Mouse (Mus musculus) stomach, embryonic 16.5 days (tissue): Measurements from ENCODE around the gene Trap1. TPM values are rescaled to one million over a fixed set of nuclear protein-coding genes. Genes with fewer than 3 reads are reported as not detected.
"Not testable (repeated sequence)": the region's sequence is repeated elsewhere in the genome, so short reads cannot be mapped to it uniquely, and the experiment has no call there.

Experiments used
- ATAC-seq: fragments of 200-750 bp; cut with Nextera tagmentation; 2 replicates; pipeline ENCODE4 v1.8.0; 2017; ENCODE audit warnings: moderate number of reproducible peaks, moderate TSS enrichment; ENCODE audit not compliant: insufficient read depth, low FRiP score
- H3K27ac ChIP-seq: fragments of 300-500 bp; sonication (generic); 2 replicates; pipeline ENCODE4 v1.5.1; 2014; ENCODE audit warnings: low read length
- H3K27me3 ChIP-seq: fragments of 300-500 bp; sonication (generic); 2 replicates; pipeline ENCODE4 v1.6.1; 2014; ENCODE audit warnings: low read length, control low read depth, mixed read lengths; ENCODE audit not compliant: control insufficient read depth, insufficient read depth
- H3K36me3 ChIP-seq: fragments of 300-500 bp; sonication (generic); 2 replicates; pipeline ENCODE4 v1.6.1; 2014; ENCODE audit warnings: low read length; ENCODE audit not compliant: control insufficient read depth, insufficient read depth
- H3K4me1 ChIP-seq: fragments of 300-500 bp; sonication (generic); 2 replicates; pipeline ENCODE4 v1.6.1; 2014; ENCODE audit warnings: low read length, control low read depth, mixed read lengths; ENCODE audit not compliant: control insufficient read depth, insufficient read depth
- H3K4me2 ChIP-seq: fragments of 300-500 bp; sonication (generic); 2 replicates; pipeline ENCODE4 v1.6.1; 2014; ENCODE audit warnings: low read depth, low read length, mixed read lengths
- H3K4me3 ChIP-seq: fragments of 300-500 bp; sonication (generic); replicated peaks from 2 replicates; pipeline ENCODE4 v1.5.1; 2014; ENCODE audit warnings: mild to moderate bottlenecking, low read length
- H3K9ac ChIP-seq: fragments of 300-500 bp; sonication (generic); 2 replicates; pipeline ENCODE4 v1.6.1; 2014; ENCODE audit warnings: low read length
- H3K9me3 ChIP-seq: fragments of 300-500 bp; sonication (generic); replicated peaks from 2 replicates; pipeline ENCODE4 v1.6.1; 2016; ENCODE audit warnings: low read length, control low read depth; ENCODE audit not compliant: control insufficient read depth
- WGBS: fragments of 180-500 bp; shearing (Covaris S2); extraction: QIAGEN DNeasy Blood & Tissue Kit; methylation state at CpG from one replicate; pipeline ENCODE4 v1.1.7; 2014; 5-methylcytosine and 5-hydroxymethylcytosine counted together
- polyA plus RNA-seq: library from polyadenylated mRNA; unstranded; fragments of >200 nt; fragmentation: Nextera tagmentation; extraction: Ambion mirVana; gene quantifications from 2 replicates; pipeline ENCODE4 v1.2.1, GENCODE M21; 2015

The Trap1 gene
- polyA plus RNA-seq, 1 experiment from 2014 or later: 92.2 TPM

DNA sequence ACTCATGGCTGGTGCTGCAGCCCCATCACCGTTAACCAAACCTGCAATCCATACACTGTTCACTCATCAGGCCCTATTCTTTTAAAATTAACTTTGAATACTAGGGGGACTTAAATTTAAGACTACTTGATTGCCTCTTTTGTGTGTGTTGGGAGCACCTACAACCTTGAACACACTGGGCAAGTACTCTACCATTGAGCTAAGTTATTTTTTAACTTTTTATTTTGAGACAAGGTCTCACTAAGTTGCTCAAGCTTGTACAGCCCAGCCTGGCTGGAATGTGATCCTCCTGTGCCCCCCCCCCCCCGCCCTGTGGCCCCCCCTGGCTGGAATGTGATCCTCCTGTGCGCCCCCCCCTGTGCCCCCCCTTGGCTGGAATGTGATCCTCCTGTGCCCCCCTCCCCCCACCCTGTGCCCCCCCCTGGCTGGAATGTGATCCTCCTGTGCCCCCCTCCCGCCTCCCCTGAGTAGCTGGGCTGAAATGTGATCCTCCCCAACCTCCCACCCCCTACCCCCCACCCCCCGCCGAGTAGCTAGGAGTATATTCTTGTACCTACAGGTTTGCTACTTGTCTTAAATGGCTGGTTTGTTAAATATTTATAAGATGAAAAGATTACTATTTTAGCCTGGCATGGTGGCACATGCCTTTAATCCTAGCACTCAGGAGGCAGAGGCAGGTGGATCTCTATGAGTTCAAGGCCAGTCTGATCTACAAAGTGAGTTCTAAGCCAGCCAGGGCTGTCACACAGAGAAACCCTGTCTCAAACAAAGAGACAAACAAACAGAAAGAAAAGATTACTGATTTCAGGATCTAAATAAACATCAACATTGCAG, 46.0 kb downstream of the Trap1 start:
- 60% methylated on average over 5 of the region's 6 CpGs for WGBS

DNA sequence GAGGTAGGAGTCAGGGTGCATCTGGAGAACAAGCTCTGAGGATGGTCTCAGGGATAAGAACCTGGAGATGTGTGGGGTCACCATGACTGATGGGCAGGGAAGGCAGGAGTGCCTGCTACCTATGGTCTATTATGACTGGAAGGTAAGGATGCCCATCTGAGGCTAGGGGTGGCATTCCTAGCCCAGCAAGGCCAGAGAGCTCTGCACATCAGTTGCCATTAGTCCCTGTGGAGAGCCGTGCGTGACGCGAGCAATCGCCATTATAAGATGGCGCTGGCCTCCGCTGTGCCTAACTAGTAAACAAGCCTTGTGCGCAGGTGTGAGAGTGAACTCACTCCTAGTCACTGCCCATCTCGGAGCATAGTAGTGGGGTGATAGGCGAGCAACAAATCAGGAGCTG, 47.1 kb downstream of the Trap1 start:
- Histone ChIP-seq H3K4me1 (no peaks in the 10 kb centered on the region; the same call in 1 of the 2 replicates), H3K36me3 (no peaks in the 10 kb centered on the region), H3K4me3 (no peak overlapping the region), H3K27ac (no peak overlapping the region), H3K4me2 (no peak overlapping the region), H3K9ac (no peak overlapping the region), H3K9me3 (no peaks in the 10 kb centered on the region), H3K27me3 (no peaks in the 10 kb centered on the region)
- no peak for ATAC-seq
- WGBS: 97% methylated on average over 10 of the region's 10 CpGs

More for the DNA sequence above, 46.0 kb downstream of the Trap1 start:
- H3K36me3 ChIP-seq: no peaks in the 10 kb centered on the region
- no peak overlapping the region for H3K27ac ChIP-seq
- H3K27me3 ChIP-seq: no peaks in the 10 kb centered on the region
- H3K9ac ChIP-seq: no peak overlapping the region
- no peaks in the 10 kb centered on the region for H3K9me3 ChIP-seq
- ATAC-seq: no peak
- no peak overlapping the region for H3K4me3 ChIP-seq
- H3K4me2 ChIP-seq: no peak overlapping the region
- no peaks in the 10 kb centered on the region; the same call in 1 of the 2 replicates for H3K4me1 ChIP-seq

DNA sequence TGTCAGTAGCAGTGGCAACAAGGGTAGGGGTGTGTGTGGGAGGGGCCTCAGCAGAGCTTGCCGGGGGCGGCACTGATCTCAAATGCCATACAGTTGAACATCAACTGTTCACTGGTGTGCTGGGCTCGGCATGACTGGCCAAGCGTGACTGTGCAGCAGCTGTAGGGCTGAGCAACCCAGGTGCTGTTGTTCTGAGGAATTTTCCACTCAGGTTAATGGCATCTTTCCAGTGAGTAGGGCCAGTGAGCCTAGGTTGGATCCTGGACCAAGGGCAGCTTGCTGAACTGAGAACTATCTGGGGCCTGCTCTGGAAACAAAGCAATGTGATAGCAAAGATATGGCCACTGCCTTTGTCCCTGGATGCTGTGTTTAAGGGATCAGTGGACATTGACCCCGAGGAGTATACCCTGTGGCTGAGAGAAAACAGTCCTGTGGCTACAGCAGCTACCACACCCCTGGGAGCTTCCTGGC, 48.2 kb downstream of the Trap1 start:
- 73% methylated on average over 5 of the region's 5 CpGs for WGBS
- H3K36me3 ChIP-seq: no peaks in the 10 kb centered on the region
- H3K9me3 ChIP-seq: no peaks in the 10 kb centered on the region
- H3K4me3 ChIP-seq: no peak overlapping the region
- no peaks in the 10 kb centered on the region for H3K27me3 ChIP-seq
- H3K4me1 ChIP-seq: no peaks in the 10 kb centered on the region; the same call in 1 of the 2 replicates
- no peak overlapping the region for H3K4me2 ChIP-seq
- H3K9ac ChIP-seq: no peak overlapping the region
- ATAC-seq: no peak
- no peak overlapping the region for H3K27ac ChIP-seq

DNA sequence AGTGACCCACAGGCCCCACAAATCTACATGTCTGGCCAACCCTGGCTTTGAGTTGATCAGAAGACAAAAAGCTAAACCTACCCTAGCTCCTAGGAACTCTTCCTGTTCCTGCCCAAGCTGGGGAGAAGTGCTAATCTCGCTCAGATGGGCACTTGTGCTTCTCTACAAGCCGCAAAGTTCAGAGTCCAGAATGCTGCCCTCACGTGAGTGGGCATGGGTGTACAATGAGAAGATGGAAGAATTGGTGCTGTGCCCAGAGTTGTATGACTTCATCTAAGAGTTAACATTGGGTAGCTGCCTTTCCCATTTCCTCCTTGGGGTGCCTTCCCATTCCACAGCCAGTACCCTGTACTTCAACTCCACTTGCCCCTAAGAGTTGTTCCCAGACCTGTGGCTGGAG, 50.4 kb downstream of the Trap1 start:
- WGBS: 78% methylated on average over 3 of the region's 3 CpGs
- Histone ChIP-seq H3K9me3 (no peaks in the 10 kb centered on the region), H3K4me3 (no peak overlapping the region), H3K36me3 (no peaks in the 10 kb centered on the region), H3K27me3 (no peaks in the 10 kb centered on the region), H3K9ac (no peak overlapping the region), H3K4me1 (no peaks in the 10 kb centered on the region; the same call in 1 of the 2 replicates), H3K4me2 (no peak overlapping the region), H3K27ac (no peak overlapping the region)
- ATAC-seq: no peak

DNA sequence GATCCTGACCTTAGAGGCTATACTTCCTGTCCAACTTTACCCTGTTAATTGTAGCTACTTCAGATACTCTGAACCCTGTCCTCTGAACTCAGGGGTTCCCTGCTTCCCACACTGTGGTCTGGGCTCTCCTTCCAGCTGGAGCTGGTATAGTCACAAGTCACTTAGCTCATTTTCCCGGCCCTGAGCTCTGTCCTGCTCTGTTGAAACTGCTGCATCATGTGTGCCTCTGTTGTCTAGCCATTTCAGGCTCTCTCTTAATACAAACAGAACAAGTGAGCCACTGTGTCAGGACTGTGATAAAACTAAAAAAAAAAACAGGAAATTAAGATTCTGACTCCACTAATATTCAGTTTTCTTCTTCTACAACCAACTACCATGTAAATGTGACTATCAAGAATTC, 51.0 kb downstream of the Trap1 start:
- Histone ChIP-seq H3K9me3 (no peaks in the 10 kb centered on the region), H3K4me3 (no peak overlapping the region), H3K4me2 (no peak overlapping the region), H3K27ac (no peak overlapping the region), H3K27me3 (no peaks in the 10 kb centered on the region), H3K4me1 (no peaks in the 10 kb centered on the region; the same call in 1 of the 2 replicates), H3K9ac (no peak overlapping the region), H3K36me3 (no peaks in the 10 kb centered on the region)
- WGBS: 50% methylated on average over 1 of the region's 1 CpGs
- ATAC-seq: no peak

DNA sequence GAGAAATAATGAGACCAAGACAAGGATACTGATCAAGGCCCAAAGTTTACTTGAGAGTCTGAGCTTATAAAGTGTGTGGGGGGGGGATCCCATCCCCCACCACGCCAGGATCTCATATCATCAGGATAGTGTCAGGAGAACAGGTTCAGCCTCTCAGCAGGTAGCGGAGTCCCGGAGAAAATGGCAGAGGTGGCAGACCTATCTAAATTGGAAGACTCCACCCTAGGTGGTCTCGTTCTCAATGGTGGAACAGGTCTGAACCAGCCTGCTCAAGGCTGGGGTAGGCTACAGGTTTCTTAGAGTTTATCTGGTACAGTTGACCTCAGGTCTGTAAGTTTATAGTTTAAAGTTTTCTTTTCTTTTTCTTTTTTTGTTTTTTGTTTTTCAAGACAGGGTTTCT, 54.9 kb downstream of the Trap1 start:
- H3K27ac ChIP-seq: no peak overlapping the region
- whole genome bisulfite sequencing: 75% methylated on average over 4 of the region's 4 CpGs
- ATAC-seq: no peak
- no peak overlapping the region for H3K9ac ChIP-seq
- H3K4me3 ChIP-seq: no peak overlapping the region
- no peaks in the 10 kb centered on the region for H3K36me3 ChIP-seq
- no peaks in the 10 kb centered on the region for H3K27me3 ChIP-seq
- H3K9me3 ChIP-seq: no peaks in the 10 kb centered on the region
- no peak overlapping the region for H3K4me2 ChIP-seq
- no peaks in the 10 kb centered on the region for H3K4me1 ChIP-seq

DNA sequence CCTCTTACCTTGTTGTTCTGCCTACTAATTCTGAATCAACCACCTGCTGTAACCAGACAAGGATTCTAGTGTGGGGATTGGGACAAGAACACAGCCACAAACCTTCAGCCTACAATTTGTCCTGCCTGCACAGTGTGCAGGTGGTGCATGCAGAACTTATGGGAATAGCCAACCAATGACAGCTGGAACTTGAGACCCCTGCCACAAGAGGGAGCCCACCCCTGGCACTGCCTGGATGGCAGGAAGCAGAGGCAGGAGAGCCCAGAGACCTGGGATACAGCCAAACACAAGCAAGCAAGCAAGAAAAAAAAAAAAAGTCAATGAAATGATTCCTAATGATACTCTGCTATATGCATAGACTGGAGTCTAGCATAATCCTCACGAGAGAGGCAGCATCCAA, 56.4 kb downstream of the Trap1 start:
- Histone ChIP-seq H3K27me3 (no peaks in the 10 kb centered on the region), H3K4me3 (no peak overlapping the region), H3K9me3 (no peaks in the 10 kb centered on the region), H3K4me1 (no peaks in the 10 kb centered on the region), H3K27ac (no peak overlapping the region), H3K9ac (no peak overlapping the region), H3K4me2 (no peak overlapping the region), H3K36me3 (no peaks in the 10 kb centered on the region)
- WGBS: 86% methylated on average over 1 of the region's 1 CpGs
- no peak for ATAC-seq

DNA sequence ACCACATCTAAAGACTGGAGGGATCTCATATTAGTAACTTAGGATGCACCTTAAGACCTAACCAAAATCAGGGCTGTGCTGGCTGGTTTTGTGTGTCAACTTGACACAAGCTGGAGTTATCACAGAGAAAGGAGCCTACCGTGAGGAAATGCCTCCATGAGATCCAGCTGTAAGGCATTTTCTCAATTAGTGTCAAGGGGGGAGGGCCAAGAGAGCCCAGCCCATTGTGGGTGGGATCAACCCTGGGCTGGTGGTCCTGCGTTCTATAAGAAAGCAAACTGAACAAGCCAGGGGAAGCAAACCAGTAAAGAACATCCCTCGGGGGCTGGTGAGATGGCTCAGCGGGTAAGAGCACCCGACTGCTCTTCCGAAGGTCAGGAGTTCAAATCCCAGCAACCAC, 60.2 kb downstream of the Trap1 start:
- H3K4me1 ChIP-seq, H3K27ac ChIP-seq, ATAC-seq, H3K36me3 ChIP-seq, H3K4me3 ChIP-seq, H3K4me2 ChIP-seq, H3K9ac ChIP-seq, H3K27me3 ChIP-seq, H3K9me3 ChIP-seq: not testable (repeated sequence)
- WGBS: 71% methylated on average over 6 of the region's 6 CpGs

DNA sequence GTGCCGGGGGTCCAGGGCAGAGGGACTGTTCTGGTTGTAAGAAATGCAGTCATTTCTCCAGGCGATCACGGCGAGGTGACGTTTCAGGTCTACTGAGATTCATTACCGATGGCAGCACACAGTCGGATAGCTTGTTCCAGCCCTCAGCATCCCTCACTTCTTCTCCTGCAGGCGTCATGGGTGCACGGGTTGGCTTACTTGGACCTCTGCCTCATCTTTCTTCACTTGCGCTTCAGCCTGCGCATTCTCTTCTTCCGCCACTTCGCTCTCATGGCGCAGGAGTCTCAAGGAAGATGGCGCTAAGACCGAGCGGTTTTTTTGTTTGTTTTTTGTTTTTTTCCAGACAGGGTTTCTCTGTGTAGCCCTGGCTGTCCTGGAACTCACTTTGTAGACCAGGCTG, 60.8 kb downstream of the Trap1 start:
- ATAC-seq, H3K4me3 ChIP-seq, H3K4me2 ChIP-seq, H3K27ac ChIP-seq, H3K27me3 ChIP-seq, H3K4me1 ChIP-seq, H3K9me3 ChIP-seq, H3K9ac ChIP-seq, H3K36me3 ChIP-seq: not testable (repeated sequence)
- WGBS: 74% methylated on average over 17 of the region's 17 CpGs
